Mouse (Mus musculus): ENCODE results near the gene Hras.

The Hras gene

GRCm38 (mm10) chr7:141175068-141175467 lies 18.7 kb downstream of the Hras start:
- DNase-seq (ENCODE audit: low read depth, low spot score) = no peak

- peak; percentile 40 for DNase-seq (ENCODE audit: low read depth, low spot score)
Observed at GRCm38 (mm10) chr7:141173323-141173850, 20.4 kb downstream of the Hras start.

DNA sequence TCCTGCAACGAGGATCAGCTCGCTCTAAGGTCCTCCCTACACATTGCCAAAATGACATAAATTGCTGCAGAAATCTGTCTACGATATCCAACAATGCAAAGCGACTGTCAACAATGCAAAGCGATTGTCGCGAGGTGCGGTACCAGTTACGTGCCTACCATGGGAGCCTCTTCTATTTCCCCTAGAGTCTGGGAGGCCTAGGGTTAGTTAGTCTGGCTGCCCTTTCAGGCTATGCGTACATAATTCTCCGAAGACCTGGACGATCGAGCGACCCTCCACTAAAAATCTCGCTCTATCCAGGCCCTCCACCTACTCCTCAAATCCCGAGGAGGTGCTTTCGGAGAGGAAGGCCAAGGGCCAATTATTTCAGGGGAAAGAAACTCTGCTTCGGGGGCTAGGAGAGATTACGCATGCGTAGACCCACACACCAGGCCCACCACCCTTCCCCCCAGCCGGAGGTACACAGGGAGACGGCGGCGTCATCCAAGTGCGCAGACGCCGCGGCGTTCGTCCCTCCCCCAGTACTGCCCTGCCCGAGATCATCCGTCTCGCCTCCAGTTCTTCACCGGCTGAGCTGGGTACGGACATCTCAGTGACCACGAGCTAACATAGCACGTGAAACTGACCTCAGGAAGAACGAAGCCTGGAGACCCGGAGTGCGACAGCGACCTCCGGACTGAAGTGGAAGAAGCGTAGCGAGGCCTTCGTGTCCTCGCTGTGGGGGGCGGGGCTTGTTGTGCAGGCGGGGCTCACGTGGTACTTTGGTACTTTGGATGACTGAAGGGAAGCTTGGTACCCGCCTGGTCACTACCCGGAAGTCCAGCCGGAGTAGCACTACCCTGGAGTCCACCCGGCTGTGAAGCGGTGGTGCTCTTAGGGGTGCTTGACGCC lies 21.4 kb downstream of the Hras start, which contains the start of gene Rnh1:
Rnh1 (minus strand) TSS at position 742 of the 891 bp plus-strand sequence.
- DNase-seq (ENCODE audit: low read depth, low spot score) = peak; percentile 94

GRCm38 (mm10) chr7:141169866-141170265 lies 23.9 kb downstream of the Hras start:
- DNase-seq (ENCODE audit: low read depth, low spot score) = no peak

GRCm38 (mm10) chr7:141169300-141169699 lies 24.5 kb downstream of the Hras start:
- no peak for DNase-seq (ENCODE audit: low read depth, low spot score)

GRCm38 (mm10) chr7:141168518-141168953 lies 25.3 kb downstream of the Hras start:
- DNase-seq (ENCODE audit: low read depth, low spot score) = peak; percentile 53

DNA sequence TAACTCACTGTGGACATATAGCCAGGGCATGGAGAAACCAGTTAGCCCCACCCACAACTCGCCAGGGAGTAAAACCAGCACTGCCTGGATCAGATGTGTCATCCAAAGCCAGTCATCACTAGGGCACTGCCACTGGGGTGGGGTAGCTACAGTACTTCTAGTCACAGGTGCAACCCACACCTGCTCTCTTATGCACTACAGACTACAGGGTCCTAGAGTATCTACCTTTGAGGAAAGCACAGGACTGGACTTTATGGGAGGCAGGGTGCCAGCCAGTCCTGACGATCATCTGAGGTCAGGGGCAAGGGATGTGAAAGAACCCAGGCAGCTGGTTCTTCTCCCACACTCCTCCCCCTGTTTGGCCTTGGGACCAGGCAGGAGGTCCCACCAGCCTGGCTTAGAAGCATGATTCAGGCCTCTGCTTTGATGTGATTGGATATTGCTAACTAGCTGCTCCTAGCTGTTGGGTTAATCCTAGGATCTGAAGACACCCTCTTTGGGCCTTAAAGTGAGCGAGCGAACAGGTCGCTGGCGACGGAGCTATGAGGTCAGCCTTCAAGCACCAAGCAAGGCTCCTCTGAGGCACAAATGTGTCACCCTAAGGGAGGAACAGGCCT lies 25.8 kb downstream of the Hras start:
- peak; percentile 24 for DNase-seq (ENCODE audit: low read depth, low spot score)

- no peak for DNase-seq (ENCODE audit: low read depth, low spot score)
Observed at GRCm38 (mm10) chr7:141164850-141165249, 29.0 kb downstream of the Hras start.

DNA sequence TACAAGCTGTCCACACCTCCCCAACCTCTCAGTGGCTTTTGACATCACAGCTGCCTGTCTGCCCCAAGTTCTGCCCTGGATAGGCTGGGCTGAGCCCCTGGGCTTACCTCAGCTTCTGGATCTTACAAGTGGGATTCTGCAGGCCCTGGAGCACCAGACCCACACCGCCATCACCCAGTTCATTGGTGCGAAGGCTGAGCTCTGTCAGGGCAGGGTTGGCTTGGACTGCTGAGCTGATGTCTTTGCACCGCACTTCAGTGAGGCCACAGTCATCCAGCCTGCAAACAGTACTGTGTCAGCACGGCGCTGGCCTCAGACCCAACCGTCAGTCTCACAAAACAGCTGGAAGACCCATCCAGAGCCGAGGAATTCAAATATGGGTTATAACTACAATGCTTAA lies 29.4 kb downstream of the Hras start:
- DNase-seq (ENCODE audit: low read depth, low spot score) = no peak

DNA sequence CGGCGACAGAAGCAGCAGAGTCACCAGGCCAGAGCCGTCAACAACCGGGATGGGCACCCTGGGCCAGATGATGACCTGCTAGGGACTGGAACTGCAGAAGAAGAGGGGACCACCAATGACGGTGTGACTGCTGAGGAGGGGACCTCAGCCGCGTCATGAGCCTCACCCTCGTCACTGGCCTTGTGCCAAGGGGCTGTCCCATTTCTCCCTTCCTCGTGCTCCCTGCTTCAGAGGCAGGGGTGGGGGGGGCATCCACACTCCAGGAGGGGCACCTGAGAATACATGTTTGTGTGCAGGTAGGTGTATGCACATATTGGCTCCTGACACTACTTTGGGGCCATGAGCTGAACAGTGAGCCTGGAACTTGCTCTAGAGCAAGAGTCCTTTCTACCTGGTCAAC lies 38.4 kb downstream of the Hras start:
- no peak for DNase-seq (ENCODE audit: low read depth, low spot score)

DNA sequence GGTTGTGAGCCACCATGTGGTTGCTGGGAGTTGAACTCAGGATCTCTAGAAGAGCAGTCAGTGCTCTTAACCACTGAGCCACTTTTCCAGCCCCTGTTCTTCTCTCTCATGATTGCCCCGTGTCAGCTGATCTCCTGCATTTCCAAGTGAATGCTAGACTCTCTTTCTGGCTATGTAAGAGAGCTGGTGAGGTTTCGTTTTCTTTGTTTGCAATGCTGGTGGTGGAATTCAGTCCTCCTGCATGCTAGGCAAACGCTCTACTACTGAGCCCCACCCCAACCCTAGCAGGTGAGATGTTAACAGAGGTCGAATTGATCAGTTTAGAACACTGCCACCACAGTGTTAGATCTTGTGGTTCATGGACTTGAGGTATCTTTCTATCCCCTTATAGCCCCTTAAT lies 45.2 kb downstream of the Hras start:
- DNase-seq (ENCODE audit: low read depth, low spot score) = no peak

GRCm38 (mm10) chr7:141147044-141147443 lies 46.8 kb downstream of the Hras start:
- no peak for DNase-seq (ENCODE audit: low read depth, low spot score)

GRCm38 (mm10) chr7:141146043-141146595 lies 47.7 kb downstream of the Hras start:
- DNase-seq (ENCODE audit: low read depth, low spot score) = no peak

DNA sequence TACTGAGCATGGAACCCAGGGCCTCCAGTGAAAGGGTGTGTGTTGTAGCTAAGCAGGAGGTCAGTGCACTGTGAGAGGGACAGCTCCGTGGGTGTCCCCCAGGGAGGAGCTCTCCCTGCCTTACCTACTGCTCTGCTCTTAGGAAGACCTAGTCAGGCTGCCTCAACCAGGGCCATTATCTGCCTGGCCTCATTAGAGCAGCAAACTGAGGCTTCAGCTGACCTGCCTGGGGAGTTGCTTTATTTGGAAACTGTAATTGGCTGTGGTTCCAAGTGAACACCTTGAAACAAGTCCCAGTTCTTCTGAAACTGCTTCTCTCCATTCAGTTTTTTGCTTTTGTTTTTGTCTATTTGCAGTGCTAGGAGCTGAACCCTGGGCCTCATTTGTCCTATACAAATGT lies 48.4 kb downstream of the Hras start:
- no peak for DNase-seq (ENCODE audit: low read depth, low spot score)

DNA sequence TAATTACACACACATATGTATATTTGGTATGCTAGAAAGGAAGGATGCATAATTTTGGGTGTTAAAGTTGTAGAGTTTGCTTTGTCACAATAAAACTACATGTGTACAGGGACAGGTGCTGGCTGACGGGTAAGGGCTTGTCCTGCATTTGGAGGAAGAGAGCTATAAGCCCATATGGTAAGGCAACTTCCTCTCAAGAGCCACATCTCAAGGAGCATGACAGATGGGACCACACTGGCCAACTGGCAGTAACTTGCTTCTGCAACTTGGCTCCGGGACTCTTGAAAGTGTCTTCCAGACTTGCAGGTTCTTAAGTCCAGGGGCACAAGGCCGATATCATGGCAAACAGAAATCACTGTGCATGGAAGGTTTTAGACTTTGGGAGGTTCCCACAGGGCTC lies 49.2 kb downstream of the Hras start:
- DNase-seq (ENCODE audit: low read depth, low spot score) = no peak

DNA sequence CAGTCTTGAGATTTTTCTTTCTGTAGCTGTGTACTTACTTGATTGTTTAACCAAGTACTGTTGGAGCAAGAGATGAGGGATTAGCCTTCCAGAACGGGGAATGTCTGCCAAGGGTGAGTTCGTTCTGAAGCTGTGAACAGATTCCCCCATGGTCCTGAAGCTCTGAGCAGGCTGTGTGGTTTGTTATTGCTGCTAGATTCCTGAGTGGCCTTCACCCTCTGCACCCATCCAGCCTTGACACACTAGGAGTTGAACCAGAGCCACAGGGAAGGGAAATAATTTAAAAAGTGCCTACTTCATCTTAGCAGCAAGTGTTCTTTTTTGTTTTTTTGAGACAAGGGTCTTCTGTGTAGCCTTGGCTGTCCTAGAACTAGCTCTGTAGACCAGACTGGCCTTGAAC lies 49.9 kb downstream of the Hras start:
- no peak for DNase-seq (ENCODE audit: low read depth, low spot score)

DNA sequence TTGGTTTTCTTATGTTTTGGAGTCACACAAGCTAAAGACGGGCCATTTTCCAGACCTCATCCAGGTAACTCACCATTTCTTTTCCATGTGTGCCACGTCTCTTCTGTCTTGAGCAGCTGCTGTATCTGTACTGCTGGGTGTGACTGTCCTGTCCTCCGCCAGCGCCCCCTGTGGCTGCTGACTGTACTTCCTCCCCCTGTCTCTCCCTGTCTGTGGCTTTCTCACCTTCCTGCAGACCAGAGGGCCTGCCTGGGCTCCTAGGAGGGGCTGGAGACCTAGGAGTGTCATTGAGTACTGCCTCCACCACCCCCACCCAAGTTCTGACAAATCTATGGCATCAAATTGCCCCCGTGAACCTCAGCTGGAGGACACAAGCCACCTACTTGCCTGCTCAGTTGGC lies 50.7 kb downstream of the Hras start:
- peak; percentile 79 for DNase-seq (ENCODE audit: low read depth, low spot score)

DNA sequence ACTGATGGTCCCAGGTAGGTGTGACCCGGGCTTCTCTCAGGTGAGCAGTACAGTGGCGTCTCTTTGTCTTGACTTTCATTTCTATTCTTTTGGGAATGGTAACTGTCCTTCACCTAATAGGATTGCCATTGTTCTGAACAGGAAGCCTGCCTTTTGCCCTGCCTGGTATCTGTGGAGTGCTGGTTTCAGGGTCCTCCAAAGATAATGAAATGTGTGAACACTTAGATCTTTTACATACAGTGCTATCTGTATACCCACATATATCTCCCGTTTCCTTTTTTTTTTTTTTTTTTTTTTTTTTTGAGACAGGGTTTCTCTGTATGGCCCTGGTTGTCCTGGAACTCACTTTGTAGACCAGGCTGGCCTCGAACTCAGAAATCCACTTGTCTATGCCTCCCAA lies 52.5 kb downstream of the Hras start:
- no peak for DNase-seq (ENCODE audit: low read depth, low spot score)
